Mouse (Mus musculus) small intestine, adult 2 months (tissue): ENCODE results near the gene Sap18b. TPM values are rescaled to one million over a fixed set of nuclear protein-coding genes. Genes with fewer than 3 reads are reported as not detected.

Source experiments
- H3K27ac ChIP-seq: fragments of 200-500 bp; 2 replicates; pipeline ENCODE4 v1.5.1; 2012; ENCODE audit warnings: low read depth, low read length, control low read depth, inconsistent platforms; ENCODE audit not compliant: insufficient read depth
- H3K27me3 ChIP-seq: fragments of 200-500 bp; 2 replicates; pipeline ENCODE4 v1.6.1; 2012; ENCODE audit warnings: mild to moderate bottlenecking, moderate library complexity, low read length, inconsistent platforms; ENCODE audit not compliant: control insufficient read depth, insufficient read depth
- H3K36me3 ChIP-seq: fragments of 200-500 bp; 2 replicates; pipeline ENCODE4 v1.6.1; 2012; ENCODE audit warnings: mild to moderate bottlenecking, low read length, control low read depth, inconsistent platforms; ENCODE audit not compliant: control insufficient read depth, insufficient read depth
- H3K4me1 ChIP-seq: fragments of 200-500 bp; 2 replicates; pipeline ENCODE4 v1.6.1; 2012; ENCODE audit warnings: low read length, inconsistent platforms, mixed read lengths; ENCODE audit not compliant: control insufficient read depth, insufficient read depth, insufficient read length
- H3K4me3 ChIP-seq: fragments of 200-500 bp; 2 replicates; pipeline ENCODE4 v1.5.1; 2012; ENCODE audit warnings: low read depth, mild to moderate bottlenecking, control low read depth, inconsistent platforms, low read length, moderate library complexity
- CTCF ChIP-seq: fragments of 200-500 bp; IDR thresholded peaks from 2 replicates; pipeline ENCODE4 v1.5.1; 2012; ENCODE audit warnings: low read depth, mild to moderate bottlenecking, control low read depth, inconsistent platforms, low read length, moderate library complexity, mixed read lengths; ENCODE audit not compliant: insufficient replicate concordance, insufficient read length; ENCODE audit errors: extremely low read depth
- POLR2A ChIP-seq: fragments of 200-500 bp; IDR thresholded peaks from 2 replicates; pipeline ENCODE4 v1.6.1; 2012; ENCODE audit warnings: low read depth, mild to moderate bottlenecking, control low read depth, inconsistent platforms, low read length, moderate library complexity
- WGBS: fragments of 180-500 bp; shearing (Covaris S2); methylation state at CpG from one replicate; pipeline ENCODE4 v1.1.7; 2018; 5-methylcytosine and 5-hydroxymethylcytosine counted together
- polyA plus RNA-seq: library from polyadenylated mRNA; depleted of rRNA; stranded (reverse); fragments of >200 nt; gene quantifications from 2 replicates; pipeline ENCODE4 v1.2.3, GENCODE M21; 2012

The Sap18b gene
- polyA plus RNA-seq, 1 experiment: 30.4 TPM

DNA sequence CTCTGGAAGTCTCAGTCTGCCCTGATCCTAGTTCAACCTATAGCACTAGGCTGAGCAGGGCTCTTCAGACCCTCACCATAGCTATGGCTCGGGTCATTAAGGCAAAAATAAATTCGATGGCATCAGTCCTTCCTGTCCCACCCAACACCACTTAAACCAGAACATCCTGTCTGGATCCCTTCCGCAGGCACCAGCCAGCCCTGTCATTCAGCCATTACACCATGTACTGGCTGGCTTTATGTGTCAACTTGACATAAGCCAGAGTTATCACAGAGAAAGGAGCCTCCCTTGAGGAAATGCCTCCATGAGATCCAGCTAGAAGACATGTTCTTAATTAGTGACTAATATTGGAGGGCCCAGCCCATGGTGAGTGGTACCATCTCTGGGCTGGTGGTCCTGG, 2.4 kb upstream of the Sap18b start:
- 75% methylated on average over 3 of the region's 3 CpGs for WGBS

DNA sequence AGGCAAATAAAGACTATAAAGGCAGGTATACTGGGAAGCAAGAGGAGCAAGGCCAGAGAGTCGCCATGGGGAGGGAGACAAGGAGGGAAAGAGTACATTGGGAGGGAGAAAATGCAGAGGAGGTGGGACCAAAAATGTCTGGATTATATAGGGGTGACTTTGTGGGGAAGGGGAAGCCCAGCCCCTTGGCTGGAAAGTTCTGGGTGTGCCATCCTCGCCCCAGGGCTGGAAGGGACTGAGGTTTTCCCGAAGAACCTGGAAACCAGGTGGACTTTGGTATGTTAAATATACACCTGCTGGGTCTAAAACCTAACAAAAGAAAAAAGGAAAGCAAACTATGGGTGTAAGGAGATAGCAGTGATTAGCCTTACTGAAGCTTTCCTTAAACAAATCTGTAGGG, 5.0 kb downstream of the Sap18b start:
- Histone ChIP-seq H3K4me3 (no peak overlapping the region), H3K36me3 (no peaks in the 10 kb centered on the region), H3K27ac (no peak overlapping the region), H3K4me1 (peaks cover 6% of the 10 kb centered on the region; the same call in 1 of the 2 replicates), H3K27me3 (no peaks in the 10 kb centered on the region)
- WGBS: 28% methylated on average over 3 of the region's 3 CpGs
- TF ChIP-seq POLR2A (no peak), CTCF (no peak)

More for the DNA sequence above, 2.4 kb upstream of the Sap18b start:
- TF ChIP-seq POLR2A (no peak), CTCF (no peak)
- H3K4me1 ChIP-seq: no peaks in the 10 kb centered on the region
- H3K36me3 ChIP-seq: no peaks in the 10 kb centered on the region
- no peak overlapping the region for H3K27ac ChIP-seq
- H3K27me3 ChIP-seq: no peaks in the 10 kb centered on the region
- no peak overlapping the region for H3K4me3 ChIP-seq

DNA sequence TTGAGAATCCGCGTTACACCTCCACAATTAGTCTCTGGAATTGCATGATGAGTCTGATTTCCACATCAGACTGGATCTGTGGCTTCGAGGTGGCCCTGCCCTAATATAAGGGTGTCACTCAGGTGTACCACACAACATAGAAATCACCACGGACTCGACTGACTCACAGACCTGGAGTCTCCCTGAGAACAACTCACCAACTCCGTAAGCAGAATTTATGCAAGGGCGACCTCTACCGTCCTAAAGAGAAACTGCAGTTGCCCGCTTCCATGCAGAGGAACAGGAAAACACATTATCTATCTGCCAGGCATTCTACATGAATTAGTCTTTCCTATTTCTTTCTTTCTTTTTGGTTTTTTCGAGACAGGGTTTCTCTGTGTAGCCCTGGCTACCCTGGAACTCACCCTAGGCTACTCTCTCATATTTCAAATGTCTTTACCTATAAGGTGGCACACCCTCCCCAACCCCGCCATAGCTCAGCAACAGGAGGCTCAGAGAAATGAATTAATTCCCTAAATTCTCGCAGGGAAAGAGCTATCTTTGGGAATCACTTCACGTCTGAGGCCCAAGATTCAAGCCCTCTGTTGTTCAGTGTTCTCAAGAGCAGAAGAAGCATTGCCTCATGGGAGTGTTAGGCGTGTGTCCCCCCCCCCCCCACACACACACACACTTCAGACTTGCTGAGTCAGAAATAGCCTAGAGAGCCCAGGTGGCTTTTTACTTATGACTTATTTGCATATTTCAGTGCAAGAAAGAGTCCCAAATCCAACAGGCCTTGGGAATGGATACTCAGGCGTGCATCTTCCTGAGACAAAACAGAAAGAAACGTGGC, 7.7 kb downstream of the Sap18b start:
- H3K4me3 ChIP-seq: peak overlapping the region; percentile 29
- WGBS: 14% methylated on average over 16 of the region's 16 CpGs
- no peaks in the 10 kb centered on the region for H3K27me3 ChIP-seq
- TF ChIP-seq CTCF (peak; percentile 60; the same call in 1 of the 2 replicates), POLR2A (no peak)
- H3K4me1 ChIP-seq: peaks cover 6% of the 10 kb centered on the region; the same call in 1 of the 2 replicates
- H3K36me3 ChIP-seq: no peaks in the 10 kb centered on the region
- H3K27ac ChIP-seq: no peak overlapping the region

DNA sequence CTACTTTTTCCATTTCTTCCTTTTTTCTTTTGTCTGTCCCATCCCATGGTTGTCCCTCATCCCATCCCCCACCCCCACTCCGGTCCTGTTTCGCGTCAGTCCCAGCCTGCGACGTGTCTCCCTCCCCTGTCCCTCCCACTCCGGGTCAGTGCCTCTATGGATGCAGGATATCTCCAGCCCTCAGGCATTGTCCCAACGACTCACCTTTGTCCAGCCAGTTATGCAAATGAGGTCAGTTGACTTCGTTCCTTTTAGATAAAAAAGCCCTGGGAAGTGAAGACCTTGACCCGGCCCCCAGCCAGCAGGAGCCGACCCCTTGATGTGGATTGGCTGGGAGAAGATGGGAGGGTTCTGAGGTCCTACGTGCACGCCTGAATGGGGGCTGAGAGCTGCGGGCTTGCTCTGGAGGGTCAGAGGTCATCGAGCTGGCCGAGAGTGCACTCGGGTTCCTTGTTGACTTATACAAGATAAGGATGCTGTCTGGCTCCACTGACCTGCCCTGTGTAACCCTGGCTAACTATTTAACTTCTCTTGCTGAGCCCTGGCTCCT, 8.4 kb downstream of the Sap18b start:
- H3K27ac ChIP-seq: no peak overlapping the region
- TF ChIP-seq POLR2A (no peak), CTCF (peak; percentile 2; the same call in 1 of the 2 replicates)
- H3K4me1 ChIP-seq: peaks cover 6% of the 10 kb centered on the region; the same call in 1 of the 2 replicates
- no peaks in the 10 kb centered on the region for H3K27me3 ChIP-seq
- WGBS: 2% methylated on average over 16 of the region's 16 CpGs
- peak overlapping the region; percentile 29 for H3K4me3 ChIP-seq
- no peaks in the 10 kb centered on the region for H3K36me3 ChIP-seq

DNA sequence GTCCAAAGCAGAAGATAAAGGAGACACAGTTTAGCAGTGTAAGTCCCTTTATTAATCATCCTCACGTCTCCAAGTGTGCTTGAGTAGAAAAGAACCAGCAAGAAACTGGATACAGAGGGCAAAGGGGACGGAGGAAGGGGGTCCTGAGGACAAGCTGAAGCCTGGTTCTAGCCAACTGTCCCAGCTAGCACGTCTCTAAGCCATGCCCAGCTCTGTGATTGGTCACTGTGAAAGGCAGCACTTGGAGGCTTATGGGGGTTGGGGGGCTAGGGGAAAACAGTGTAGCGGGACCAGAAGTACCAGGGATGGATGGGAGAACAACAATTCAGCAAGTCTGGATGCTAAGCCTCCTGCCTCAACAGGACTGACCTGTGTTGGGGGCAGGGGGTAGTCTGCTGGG, 10.7 kb downstream of the Sap18b start:
- H3K4me1 ChIP-seq: peaks cover 6% of the 10 kb centered on the region; the same call in 1 of the 2 replicates
- WGBS: 75% methylated on average over 4 of the region's 4 CpGs

DNA sequence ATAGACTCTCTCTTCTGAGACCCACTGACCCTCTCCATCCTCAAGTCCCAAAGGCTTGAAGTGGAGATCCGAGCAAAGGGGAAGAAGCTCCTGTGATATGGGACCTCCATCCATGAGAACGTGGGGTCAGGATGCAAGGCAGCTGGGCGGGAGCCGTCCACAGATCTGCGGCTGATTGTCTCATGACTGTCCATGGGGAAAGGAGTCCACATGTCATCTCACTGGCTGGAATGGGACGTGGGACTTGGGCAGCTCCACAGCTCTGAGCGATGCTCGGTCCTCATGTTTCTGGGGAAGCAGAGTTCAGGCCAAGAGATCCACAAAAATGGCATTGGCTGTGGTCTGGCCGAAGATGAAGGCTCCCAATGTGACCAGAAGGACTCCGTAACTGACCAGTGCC, 12.1 kb downstream of the Sap18b start:
- peaks cover 6% of the 10 kb centered on the region; the same call in 1 of the 2 replicates for H3K4me1 ChIP-seq
- no peak overlapping the region for H3K27ac ChIP-seq
- H3K27me3 ChIP-seq: no peaks in the 10 kb centered on the region
- no peak overlapping the region for H3K4me3 ChIP-seq
- TF ChIP-seq CTCF (no peak), POLR2A (no peak)
- peaks cover 8% of the 10 kb centered on the region for H3K36me3 ChIP-seq
- WGBS: 95% methylated on average over 10 of the region's 10 CpGs

More for the DNA sequence above, 10.7 kb downstream of the Sap18b start:
- Histone ChIP-seq H3K4me3 (no peak overlapping the region), H3K27me3 (no peaks in the 10 kb centered on the region), H3K27ac (no peak overlapping the region), H3K36me3 (peaks cover 1% of the 10 kb centered on the region; the same call in 1 of the 2 replicates)
- TF ChIP-seq CTCF (no peak), POLR2A (no peak)

DNA sequence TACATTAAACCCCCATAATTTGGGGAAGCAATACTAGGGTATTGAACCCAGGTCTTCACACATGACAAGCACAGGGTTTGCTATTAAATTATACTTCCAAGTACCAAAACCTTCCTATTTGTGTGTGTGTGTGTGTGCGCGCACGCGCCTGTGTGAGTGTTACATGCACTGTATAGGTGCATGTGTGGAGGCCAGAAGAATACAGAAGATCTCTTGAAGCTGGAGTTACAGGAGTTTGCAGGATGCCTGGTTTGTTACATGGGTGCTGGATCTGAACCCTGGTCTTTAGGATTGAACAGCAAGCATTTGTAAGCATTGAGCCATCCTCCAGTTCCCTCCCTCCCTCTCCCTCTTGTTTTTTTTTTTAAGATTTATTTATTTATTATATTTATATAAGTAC, 14.1 kb downstream of the Sap18b start:
- TF ChIP-seq POLR2A (no peak), CTCF (no peak)

More for the DNA sequence above, 14.1 kb downstream of the Sap18b start:
- Histone ChIP-seq H3K4me3 (no peak overlapping the region), H3K27ac (no peak overlapping the region), H3K36me3 (peaks cover 16% of the 10 kb centered on the region), H3K4me1 (no peaks in the 10 kb centered on the region), H3K27me3 (no peaks in the 10 kb centered on the region)
- 98% methylated on average over 4 of the region's 4 CpGs for WGBS
